Mouse (Mus musculus) liver, embryonic 14.5 days (tissue): ENCODE measurements around the gene Rpap3. TPM values are rescaled to one million over a fixed set of nuclear protein-coding genes. Genes with fewer than 3 reads are reported as not detected.

Experiments
- ATAC-seq: fragments of 200-750 bp; cut with Nextera tagmentation; 2 replicates; pipeline ENCODE4 v1.8.0; 2017; ENCODE audit warnings: moderate number of reproducible peaks, mild to moderate bottlenecking, moderate library complexity; ENCODE audit not compliant: insufficient read depth
- DNase-seq, 3 experiments: peaks; one replicate each; pipeline ENCODE4 v3.0.0-alpha.2; 2012 to 2013; ENCODE audit warnings: low read depth in 3 of 3, low spot score in 3 of 3
- H3K27ac ChIP-seq: fragments of 300-500 bp; sonication (generic); 2 replicates; pipeline ENCODE4 v1.5.1; 2014; ENCODE audit warnings: moderate library complexity, mild to moderate bottlenecking, control low read depth, inconsistent platforms
- H3K27me3 ChIP-seq: fragments of 300-500 bp; sonication (generic); 2 replicates; pipeline ENCODE4 v1.6.1; 2014; ENCODE audit warnings: mild to moderate bottlenecking, low read length, moderate library complexity; ENCODE audit not compliant: control insufficient read depth, insufficient read depth
- H3K36me3 ChIP-seq: fragments of 300-500 bp; sonication (generic); replicated peaks from 2 replicates; pipeline ENCODE4 v1.6.1; 2014; ENCODE audit warnings: low read depth; ENCODE audit not compliant: control insufficient read depth, insufficient read depth
- H3K4me1 ChIP-seq, 2 experiments: fragments of 200-500 bp in 1 of 2; fragments of 300-500 bp in 1 of 2; sonication (generic) in 1 of 2; replicated peaks; 2 replicates each; pipeline ENCODE4 v1.6.1; 2012 to 2014; ENCODE audit warnings: antibody characterized with exemption in 1 of 2, inconsistent platforms in 1 of 2, low read length in 1 of 2; ENCODE audit not compliant: control insufficient read depth in 2 of 2, insufficient read depth in 2 of 2
- H3K4me2 ChIP-seq: fragments of 300-500 bp; sonication (generic); 2 replicates; pipeline ENCODE4 v1.6.1; 2014; ENCODE audit warnings: low read depth, mild to moderate bottlenecking, control low read depth, moderate library complexity
- H3K4me3 ChIP-seq, 2 experiments: fragments of 200-500 bp in 1 of 2; fragments of 300-500 bp in 1 of 2; sonication (generic) in 1 of 2; 2 replicates each; pipeline ENCODE4 v1.5.1; 2012 to 2014; ENCODE audit warnings: low read depth in 2 of 2, low read length in 2 of 2, mild to moderate bottlenecking in 2 of 2, control low read depth in 1 of 2, inconsistent platforms in 1 of 2, moderate library complexity in 1 of 2; ENCODE audit not compliant: insufficient read depth in 1 of 2
- H3K9ac ChIP-seq: fragments of 300-500 bp; sonication (generic); replicated peaks from 2 replicates; pipeline ENCODE4 v1.6.1; 2014; ENCODE audit warnings: mild to moderate bottlenecking, control low read depth, moderate library complexity
- H3K9me3 ChIP-seq: fragments of 300-500 bp; sonication (generic); 2 replicates; pipeline ENCODE4 v1.6.1; 2016; ENCODE audit warnings: low read length, mixed read lengths; ENCODE audit not compliant: control insufficient read depth
- CTCF ChIP-seq: IDR thresholded peaks from 2 replicates; pipeline ENCODE4 v1.5.1; 2016; ENCODE audit warnings: antibody characterized with exemption, low read depth, control low read depth
- EP300 ChIP-seq: IDR thresholded peaks from 2 replicates; pipeline ENCODE4 v1.6.1; 2016; ENCODE audit warnings: antibody characterized with exemption, low read depth
- WGBS: fragments of 180-500 bp; shearing (Covaris S2); extraction: QIAGEN DNeasy Blood & Tissue Kit; methylation state at CpG from one replicate; pipeline ENCODE4 v1.1.7; 2014; ENCODE audit not compliant: insufficient replicate concordance; 5-methylcytosine and 5-hydroxymethylcytosine counted together
- polyA plus RNA-seq, 2 experiments: library from polyadenylated mRNA; depleted of rRNA in 1 of 2; stranded (reverse) in 1 of 2; unstranded in 1 of 2; fragments of >200 nt; fragmentation: Nextera tagmentation in 1 of 2; extraction: Ambion mirVana in 1 of 2; gene quantifications; 2 replicates each; pipeline versions ENCODE4 v1.2.1 to v1.2.3; 2012 to 2014

Rpap3 gene
- polyA plus RNA-seq, 2 experiments = 6.8 to 11.2 TPM

DNA sequence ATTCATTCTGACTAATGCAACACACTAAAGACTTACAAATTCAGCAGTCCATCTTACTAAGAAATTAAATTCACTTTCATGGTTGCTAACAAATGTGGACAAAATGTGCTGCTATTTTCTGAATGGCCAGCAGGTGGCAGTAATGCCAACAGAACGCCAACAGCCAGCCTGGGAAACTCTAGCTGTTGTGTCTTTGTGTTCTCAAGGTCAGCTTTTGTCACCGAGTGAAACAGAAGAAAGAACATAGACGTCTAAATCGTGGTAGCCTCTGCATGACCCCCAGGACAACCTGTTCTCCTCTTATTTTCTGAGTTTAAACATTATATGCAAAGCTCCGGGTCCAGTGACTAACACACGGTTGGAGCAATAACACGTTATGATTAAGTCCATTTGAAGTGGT is 38.2 kb downstream of the Rpap3 start:
- Histone ChIP-seq H3K9ac (no peak overlapping the region), H3K27ac (no peak overlapping the region), H3K36me3 (no peaks in the 10 kb centered on the region), H3K4me1 (no peaks in the 10 kb centered on the region), H3K4me3 (no peak overlapping the region), H3K4me2 (no peak overlapping the region; the same call in 1 of the 2 replicates), H3K27me3 (no peaks in the 10 kb centered on the region), H3K9me3 (no peaks in the 10 kb centered on the region)
- DNase-seq = peak; percentile 33 to 48 (median 44)
- ATAC-seq = no peak
- TF ChIP-seq EP300 (no peak), CTCF (peak; percentile 91)
- WGBS = 31% methylated on average over 7 of the region's 7 CpGs

DNA sequence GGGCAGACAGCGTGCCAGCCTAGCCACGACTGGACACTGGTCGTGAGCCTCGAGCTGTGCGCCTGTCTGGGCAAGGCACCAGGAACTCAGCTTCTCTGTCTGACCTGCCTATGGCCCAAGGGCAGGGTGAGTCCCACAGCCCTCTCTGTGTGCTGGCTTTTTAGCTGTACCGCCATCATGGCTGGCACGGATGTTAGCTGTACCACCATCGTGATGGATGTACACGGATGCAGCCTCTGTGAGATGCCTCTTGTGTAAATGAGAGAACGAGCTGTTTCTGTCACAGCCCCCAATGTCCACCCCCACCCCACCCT is 39.2 kb downstream of the Rpap3 start:
- H3K4me3 ChIP-seq = no peak overlapping the region
- no peak overlapping the region for H3K4me2 ChIP-seq
- ATAC-seq = no peak
- H3K27me3 ChIP-seq = no peaks in the 10 kb centered on the region
- no peak for TF ChIP-seq EP300
- no peak for TF ChIP-seq CTCF
- no peak overlapping the region for H3K9ac ChIP-seq
- H3K36me3 ChIP-seq = no peaks in the 10 kb centered on the region
- WGBS = 81% methylated on average over 10 of the region's 10 CpGs
- no peak for DNase-seq
- no peaks in the 10 kb centered on the region for H3K9me3 ChIP-seq
- no peak overlapping the region for H3K27ac ChIP-seq
- no peaks in the 10 kb centered on the region for H3K4me1 ChIP-seq

DNA sequence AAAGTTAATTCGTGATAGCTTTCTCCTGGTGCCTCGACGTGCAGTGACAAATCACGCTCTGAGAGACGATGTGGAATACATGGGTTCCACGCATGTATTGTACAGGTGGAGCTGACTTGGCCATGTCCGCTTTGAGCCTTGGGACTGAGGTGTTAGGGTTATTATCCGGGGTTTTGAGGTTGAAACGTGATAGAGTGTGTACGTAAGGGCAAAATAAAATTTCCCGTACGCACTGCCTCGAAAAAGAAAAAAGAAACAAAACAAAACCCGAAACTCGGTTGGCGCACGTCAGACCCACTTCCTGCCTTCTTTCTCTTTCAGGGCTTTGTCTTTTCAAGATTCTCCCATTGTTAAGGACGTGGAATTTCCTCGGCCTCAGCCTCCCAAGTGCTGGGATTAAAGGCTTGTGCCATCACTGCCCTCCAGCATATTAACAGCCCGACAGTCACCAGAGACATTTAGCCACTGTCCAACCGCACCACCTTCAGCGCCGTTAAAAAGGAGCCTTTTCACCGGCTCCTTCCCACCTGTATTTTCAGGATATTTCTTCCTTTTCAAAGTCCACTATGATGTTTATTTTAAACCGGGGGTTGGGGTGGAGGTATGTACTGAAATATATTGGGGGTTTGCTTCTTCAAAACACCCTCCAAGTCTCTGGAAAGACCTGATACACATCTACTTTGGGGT is 39.7 kb downstream of the Rpap3 start:
- Histone ChIP-seq H3K4me1 (no peaks in the 10 kb centered on the region), H3K9me3 (no peaks in the 10 kb centered on the region), H3K4me2 (no peak overlapping the region), H3K4me3 (no peak overlapping the region), H3K27me3 (no peaks in the 10 kb centered on the region), H3K36me3 (no peaks in the 10 kb centered on the region), H3K27ac (no peak overlapping the region), H3K9ac (no peak overlapping the region)
- TF ChIP-seq EP300 = no peak
- no peak for TF ChIP-seq CTCF
- DNase-seq (no peak), ATAC-seq (no peak)
- 62% methylated on average over 25 of the region's 25 CpGs for WGBS

DNA sequence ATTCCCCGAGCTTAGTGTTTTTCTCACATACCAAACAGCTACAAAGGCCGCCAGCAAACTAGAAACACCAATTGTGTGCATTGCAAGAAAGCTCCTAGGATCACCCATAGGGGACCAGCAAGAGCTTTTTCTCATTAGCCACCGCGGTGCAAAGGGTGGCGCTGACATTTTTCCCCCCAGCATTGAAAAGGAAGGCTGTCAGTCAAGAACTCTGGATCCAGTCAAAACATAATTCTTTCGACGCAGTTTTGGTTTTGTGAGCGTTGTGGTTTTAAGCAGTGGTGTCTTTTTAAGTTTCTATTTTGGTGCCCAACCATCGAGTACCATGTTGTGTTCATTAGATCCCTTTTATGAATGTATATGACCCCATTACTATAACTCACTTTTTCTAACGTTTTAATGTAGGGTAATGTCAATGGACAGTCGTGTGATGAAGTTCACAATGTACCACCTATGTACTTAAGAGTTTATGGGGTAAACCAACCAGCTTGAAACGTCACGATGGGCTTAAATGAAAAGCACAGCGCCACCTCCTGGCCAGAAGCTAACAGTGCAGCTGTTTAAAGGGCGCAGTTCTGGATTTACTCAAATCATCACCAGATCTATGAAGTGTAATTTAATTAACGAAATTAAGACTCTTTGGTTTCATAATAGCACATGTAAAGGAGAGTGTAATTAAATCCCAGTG is 40.5 kb downstream of the Rpap3 start:
- Histone ChIP-seq H3K27ac (no peak overlapping the region), H3K4me3 (no peak overlapping the region), H3K36me3 (no peaks in the 10 kb centered on the region), H3K9me3 (no peaks in the 10 kb centered on the region), H3K27me3 (no peaks in the 10 kb centered on the region), H3K4me2 (no peak overlapping the region), H3K9ac (no peak overlapping the region), H3K4me1 (no peaks in the 10 kb centered on the region)
- DNase-seq = peak; percentile 22 to 44 (median 35)
- 48% methylated on average over 16 of the region's 16 CpGs for WGBS
- ATAC-seq = no peak
- TF ChIP-seq EP300 (no peak), CTCF (peak; percentile 82)

DNA sequence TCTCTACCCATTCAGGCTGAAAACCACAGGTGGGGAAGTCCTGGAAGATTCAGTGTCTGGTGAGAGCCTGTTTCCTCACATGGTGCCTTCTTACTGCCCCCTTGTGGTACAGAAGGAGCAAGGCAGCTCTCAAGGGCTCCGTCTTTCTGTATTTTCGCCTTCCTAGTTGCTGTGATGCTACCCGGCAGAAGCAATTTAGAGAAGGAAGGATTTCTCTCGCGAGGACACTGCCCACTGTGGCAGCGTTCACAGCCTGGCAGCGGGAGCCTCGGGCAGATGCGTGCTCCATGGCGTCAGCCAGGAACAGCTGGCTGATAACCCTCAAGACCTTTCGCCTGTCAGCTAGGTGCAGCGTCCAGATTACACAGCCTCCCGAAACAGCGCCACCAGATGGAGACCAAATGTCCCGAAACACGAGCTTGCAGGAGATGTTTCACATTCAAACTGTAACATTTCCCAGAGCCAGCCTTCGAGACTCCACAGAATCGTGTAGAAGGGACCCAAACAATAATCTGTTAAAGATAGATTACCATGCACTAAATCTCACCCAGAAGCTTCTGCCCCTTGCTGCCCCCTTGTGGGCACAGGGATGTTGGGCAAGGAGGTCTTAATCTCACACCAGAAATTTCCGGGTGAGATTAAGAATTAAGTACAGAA is 41.7 kb downstream of the Rpap3 start:
- DNase-seq (peak; percentile 46 to 57 (median 50)), ATAC-seq (peak; percentile 63; the same call in 1 of the 2 replicates)
- H3K4me3 ChIP-seq = peak overlapping the region; percentile 34 to 64
- no peak overlapping the region for H3K27ac ChIP-seq
- 3% methylated on average over 19 of the region's 19 CpGs for WGBS
- H3K4me1 ChIP-seq = no peaks in the 10 kb centered on the region
- peak overlapping the region; percentile 65 for H3K4me2 ChIP-seq
- H3K27me3 ChIP-seq = no peaks in the 10 kb centered on the region
- TF ChIP-seq EP300 (no peak), CTCF (peak; percentile 83)
- H3K9me3 ChIP-seq = no peaks in the 10 kb centered on the region
- no peak overlapping the region for H3K9ac ChIP-seq
- H3K36me3 ChIP-seq = no peaks in the 10 kb centered on the region
